Mouse (Mus musculus) hindlimb bud, embryonic 11.5 days (tissue): ENCODE results near the gene Mpped2.

Experiments used
- DNase-seq: peaks from one replicate; pipeline ENCODE4 v3.0.0-alpha.2; 2012; ENCODE audit warnings: low read depth, low spot score; ENCODE audit errors: extremely low spot score

Mpped2 gene

GRCm38 (mm10) chr2:106796246-106796645, 103.2 kb downstream of the Mpped2 start:
- DNase-seq: peak; percentile 85

GRCm38 (mm10) chr2:106797855-106798254, 104.8 kb downstream of the Mpped2 start:
- no peak for DNase-seq

- DNase-seq: no peak
These were observed 105.8 kb downstream of the Mpped2 start for GRCm38 (mm10) chr2:106798824-106799223.

- DNase-seq: no peak
These were observed 122.8 kb downstream of the Mpped2 start for GRCm38 (mm10) chr2:106815898-106816297.

- DNase-seq: no peak
These were observed 128.2 kb downstream of the Mpped2 start for GRCm38 (mm10) chr2:106821292-106821691.

- no peak for DNase-seq
These were observed 128.8 kb downstream of the Mpped2 start for GRCm38 (mm10) chr2:106821883-106822282.

- DNase-seq: no peak
These were observed 129.5 kb downstream of the Mpped2 start for GRCm38 (mm10) chr2:106822540-106822939.

- no peak for DNase-seq
These were observed 132.4 kb downstream of the Mpped2 start for GRCm38 (mm10) chr2:106825461-106825860.

- DNase-seq: no peak
These were observed 133.0 kb downstream of the Mpped2 start for GRCm38 (mm10) chr2:106826023-106826422.

GRCm38 (mm10) chr2:106826806-106827205, 133.7 kb downstream of the Mpped2 start:
- no peak for DNase-seq

GRCm38 (mm10) chr2:106828573-106829310, 135.7 kb downstream of the Mpped2 start:
- DNase-seq: no peak

GRCm38 (mm10) chr2:106829420-106829819, 136.4 kb downstream of the Mpped2 start:
- no peak for DNase-seq

- DNase-seq: no peak
These were observed 139.5 kb downstream of the Mpped2 start for GRCm38 (mm10) chr2:106832577-106832976.

GRCm38 (mm10) chr2:106833212-106833611, 140.1 kb downstream of the Mpped2 start:
- DNase-seq: no peak

GRCm38 (mm10) chr2:106835321-106835720, 142.3 kb downstream of the Mpped2 start:
- no peak for DNase-seq

- DNase-seq: no peak
These were observed 144.2 kb downstream of the Mpped2 start for GRCm38 (mm10) chr2:106837241-106837640.

GRCm38 (mm10) chr2:106844147-106844546, 151.1 kb downstream of the Mpped2 start:
- no peak for DNase-seq

- no peak for DNase-seq
These were observed 152.0 kb downstream of the Mpped2 start for GRCm38 (mm10) chr2:106844766-106845678.

- DNase-seq: no peak
These were observed 153.4 kb downstream of the Mpped2 start for GRCm38 (mm10) chr2:106846511-106846910.

GRCm38 (mm10) chr2:106849389-106849788, 156.3 kb downstream of the Mpped2 start:
- no peak for DNase-seq

GRCm38 (mm10) chr2:106851515-106851914, 158.4 kb downstream of the Mpped2 start:
- DNase-seq: no peak

GRCm38 (mm10) chr2:106854213-106854612, 161.1 kb downstream of the Mpped2 start:
- DNase-seq: no peak
